8 mouse cellular contexts compared by ENCODE assay signal in genomic region chr14:54924641-54925348, GRCm38 (mm10). TPM values are rescaled to one million over a fixed set of nuclear protein-coding genes. Genes with fewer than 3 reads are reported as not detected.
A peak's percentile ranks its signal among the peaks of the same experiment; 100 is the strongest.
DNase-seq lines count a peak whose midpoint lies in the region; ATAC-seq lines count a peak whose summit lies in the region.

No protein-coding gene starts in this region.

- H3K9ac ChIP-seq in kidney, embryonic 14.5 days (ENCODE audit: low read depth, low read length) = peak overlapping the region; percentile 86
- peak overlapping the region; percentile 90 for H3K9ac ChIP-seq in forebrain, embryonic 16.5 days (replicated peaks; ENCODE audit: low read depth, low read length)
- peak overlapping the region; percentile 78 for H3K9ac ChIP-seq in hindbrain, embryonic 12.5 days
- H3K9ac ChIP-seq in lung, embryonic 15.5 days = peak overlapping the region; percentile 68

- peak; percentile 53 for ATAC-seq in kidney, embryonic 14.5 days (ENCODE audit: low FRiP score, low TSS enrichment)
- ATAC-seq in forebrain, embryonic 16.5 days = peak; percentile 66
- ATAC-seq in hindbrain, embryonic 12.5 days (ENCODE audit: low FRiP score) = peak; percentile 55
- peak; percentile 25; the same call in 1 of the 2 replicates for ATAC-seq in lung, embryonic 15.5 days (ENCODE audit: borderline replicate concordance, extremely low read depth, low FRiP score, low TSS enrichment)

- peak overlapping the region; percentile 50 for H3K4me3 ChIP-seq in kidney, embryonic 14.5 days (ENCODE audit: low read length)
- H3K4me3 ChIP-seq in forebrain, embryonic 16.5 days (replicated peaks; ENCODE audit: low read length) = peak overlapping the region; percentile 59
- H3K4me3 ChIP-seq in hindbrain, embryonic 12.5 days = peak overlapping the region; percentile 55
- peak overlapping the region; percentile 51 for H3K4me3 ChIP-seq in lung, embryonic 15.5 days

- H3K36me3 ChIP-seq in kidney, embryonic 14.5 days (ENCODE audit: control insufficient read depth, insufficient read depth, low read length) = peaks cover 20% of the 10 kb centered on the region
- peaks cover 6% of the 10 kb centered on the region for H3K36me3 ChIP-seq in forebrain, embryonic 16.5 days (ENCODE audit: control insufficient read depth, insufficient read depth)
- peaks cover 26% of the 10 kb centered on the region for H3K36me3 ChIP-seq in hindbrain, embryonic 12.5 days
- peaks cover 14% of the 10 kb centered on the region for H3K36me3 ChIP-seq in lung, embryonic 15.5 days

- peak overlapping the region; percentile 93 for H3K4me2 ChIP-seq in kidney, embryonic 14.5 days (replicated peaks; ENCODE audit: low read depth, low read length)
- H3K4me2 ChIP-seq in forebrain, embryonic 16.5 days (ENCODE audit: low read length) = peak overlapping the region; percentile 94
- peak overlapping the region; percentile 91 for H3K4me2 ChIP-seq in hindbrain, embryonic 12.5 days (replicated peaks)
- peak overlapping the region; percentile 79 for H3K4me2 ChIP-seq in lung, embryonic 15.5 days

- no peaks in the 10 kb centered on the region for H3K27me3 ChIP-seq in kidney, embryonic 14.5 days (ENCODE audit: control insufficient read depth, insufficient read depth, low read length)
- no peaks in the 10 kb centered on the region for H3K27me3 ChIP-seq in forebrain, embryonic 16.5 days (replicated peaks; ENCODE audit: control insufficient read depth, insufficient read depth, low read length)
- no peaks in the 10 kb centered on the region; the same call in 1 of the 2 replicates for H3K27me3 ChIP-seq in hindbrain, embryonic 12.5 days
- H3K27me3 ChIP-seq in lung, embryonic 15.5 days = 0 out of 2 replicates have a peak, but pooled peaks cover 8% of the 10 kb centered on the region

- no peak for DNase-seq in kidney, postnatal 36 days
- DNase-seq in ovary, postnatal 36 days (ENCODE audit: low spot score) = peak; percentile 33
- DNase-seq in right cerebral cortex, postnatal 4 days = no peak
- DNase-seq in layer of hippocampus, postnatal 14 days (ENCODE audit: low spot score in 2 of 2) = no peak

- H3K27ac ChIP-seq in kidney, embryonic 14.5 days (ENCODE audit: low read depth, low read length) = peak overlapping the region; percentile 99
- H3K27ac ChIP-seq in forebrain, embryonic 16.5 days (ENCODE audit: low read length) = peak overlapping the region; percentile 96
- H3K27ac ChIP-seq in hindbrain, embryonic 12.5 days = peak overlapping the region; percentile 95
- H3K27ac ChIP-seq in lung, embryonic 15.5 days = peak overlapping the region; percentile 98

- 16% methylated on average over 7 of the region's 7 CpGs for WGBS in kidney, embryonic 14.5 days
- whole genome bisulfite sequencing in forebrain, embryonic 16.5 days = 7% methylated on average over 7 of the region's 7 CpGs
- 7% methylated on average over 7 of the region's 7 CpGs for WGBS in hindbrain, embryonic 12.5 days
- 21% methylated on average over 7 of the region's 7 CpGs for WGBS in lung, embryonic 15.5 days

- peaks cover 16% of the 10 kb centered on the region for H3K9me3 ChIP-seq in kidney, embryonic 14.5 days (ENCODE audit: control insufficient read depth, low read length)
- H3K9me3 ChIP-seq in forebrain, embryonic 16.5 days (ENCODE audit: control insufficient read depth, low read length) = peaks cover 10% of the 10 kb centered on the region; the same call in 1 of the 2 replicates
- H3K9me3 ChIP-seq in hindbrain, embryonic 12.5 days (replicated peaks) = peaks cover 16% of the 10 kb centered on the region
- H3K9me3 ChIP-seq in lung, embryonic 15.5 days = no peaks in the 10 kb centered on the region

- peaks cover 23% of the 10 kb centered on the region for H3K4me1 ChIP-seq in kidney, embryonic 14.5 days (ENCODE audit: control insufficient read depth, insufficient read depth, low read length)
- H3K4me1 ChIP-seq in forebrain, embryonic 16.5 days (replicated peaks; ENCODE audit: control insufficient read depth, insufficient read depth, low read length) = peaks cover 32% of the 10 kb centered on the region
- H3K4me1 ChIP-seq in hindbrain, embryonic 12.5 days = peaks cover 39% of the 10 kb centered on the region
- H3K4me1 ChIP-seq in lung, embryonic 15.5 days = peaks cover 36% of the 10 kb centered on the region

RNA-seq across cellular contexts. Expression of gene Efs, which starts 1.1 kb away (rescaled TPM):
- polyA plus RNA-seq in kidney, embryonic 14.5 days (2014; fragmentation: Nextera tagmentation; extraction: Ambion mirVana) = 26.2 and 33.8 TPM in 2 replicates
- polyA plus RNA-seq in forebrain, embryonic 16.5 days (2015; fragmentation: Nextera tagmentation; extraction: Ambion mirVana) = 24.2 and 28.7 TPM in 2 replicates
- 28.4 and 32.9 TPM in 2 replicates for polyA plus RNA-seq in hindbrain, embryonic 12.5 days (2016; fragmentation: Nextera tagmentation; extraction: Ambion mirVana)
- polyA plus RNA-seq in lung, embryonic 15.5 days (2015; fragmentation: Nextera tagmentation; extraction: Ambion mirVana) = 26.5 and 29.1 TPM in 2 replicates
- 10 to 100 TPM; 14.7 to 17.0 TPM for total RNA-seq in layer of hippocampus, postnatal 14 days (2021)

RNA-seq across cellular contexts. Expression of gene Il25, which starts 7.7 kb away (rescaled TPM):
- polyA plus RNA-seq in kidney, embryonic 14.5 days (2014; fragmentation: Nextera tagmentation; extraction: Ambion mirVana) = 0.24 TPM in 1 of 2 replicates, not detected in the other
- 0.46 and 0.53 TPM in 2 replicates for polyA plus RNA-seq in forebrain, embryonic 16.5 days (2015; fragmentation: Nextera tagmentation; extraction: Ambion mirVana)
- not detected in 2 replicates for polyA plus RNA-seq in hindbrain, embryonic 12.5 days (2016; fragmentation: Nextera tagmentation; extraction: Ambion mirVana)
- 0.19 TPM in 1 of 2 replicates, not detected in the other for polyA plus RNA-seq in lung, embryonic 15.5 days (2015; fragmentation: Nextera tagmentation; extraction: Ambion mirVana)
- total RNA-seq in layer of hippocampus, postnatal 14 days (2021) = not detected

RNA-seq across cellular contexts. Expression of gene Cmtm5, which starts 11.3 kb away (rescaled TPM):
- polyA plus RNA-seq in kidney, embryonic 14.5 days (2014; fragmentation: Nextera tagmentation; extraction: Ambion mirVana) = 0.89 and 3.3 TPM in 2 replicates
- 3.7 and 4.0 TPM in 2 replicates for polyA plus RNA-seq in forebrain, embryonic 16.5 days (2015; fragmentation: Nextera tagmentation; extraction: Ambion mirVana)
- polyA plus RNA-seq in hindbrain, embryonic 12.5 days (2016; fragmentation: Nextera tagmentation; extraction: Ambion mirVana) = 5.2 and 6.3 TPM in 2 replicates
- 0.95 and 1.0 TPM in 2 replicates for polyA plus RNA-seq in lung, embryonic 15.5 days (2015; fragmentation: Nextera tagmentation; extraction: Ambion mirVana)
- total RNA-seq in layer of hippocampus, postnatal 14 days (2021) = 10 to 100 TPM; 57.9 to 58.0 TPM

RNA-seq across cellular contexts. Expression of gene Slc22a17, which starts 11.9 kb away (rescaled TPM):
- polyA plus RNA-seq in kidney, embryonic 14.5 days (2014; fragmentation: Nextera tagmentation; extraction: Ambion mirVana) = 41.0 and 58.9 TPM in 2 replicates
- 128 and 185 TPM in 2 replicates for polyA plus RNA-seq in forebrain, embryonic 16.5 days (2015; fragmentation: Nextera tagmentation; extraction: Ambion mirVana)
- polyA plus RNA-seq in hindbrain, embryonic 12.5 days (2016; fragmentation: Nextera tagmentation; extraction: Ambion mirVana) = 135 and 137 TPM in 2 replicates
- polyA plus RNA-seq in lung, embryonic 15.5 days (2015; fragmentation: Nextera tagmentation; extraction: Ambion mirVana) = 32.5 and 34.1 TPM in 2 replicates
- 100 to 1,000 TPM; 676 to 680 TPM for total RNA-seq in layer of hippocampus, postnatal 14 days (2021)

RNA-seq across cellular contexts. Expression of gene Pabpn1, which starts 32.5 kb away (rescaled TPM):
- polyA plus RNA-seq in kidney, embryonic 14.5 days (2014; fragmentation: Nextera tagmentation; extraction: Ambion mirVana) = 178 and 227 TPM in 2 replicates
- polyA plus RNA-seq in forebrain, embryonic 16.5 days (2015; fragmentation: Nextera tagmentation; extraction: Ambion mirVana) = 122 and 150 TPM in 2 replicates
- 200 and 201 TPM in 2 replicates for polyA plus RNA-seq in hindbrain, embryonic 12.5 days (2016; fragmentation: Nextera tagmentation; extraction: Ambion mirVana)
- 102 and 109 TPM in 2 replicates for polyA plus RNA-seq in lung, embryonic 15.5 days (2015; fragmentation: Nextera tagmentation; extraction: Ambion mirVana)
- 100 to 1,000 TPM; 256 to 278 TPM for total RNA-seq in layer of hippocampus, postnatal 14 days (2021)
